In genomic region chr1:88497407-88497806, GRCm38 (mm10) we compare ENCODE assay signal across 28 mouse cellular contexts. TPM values are rescaled to one million over a fixed set of nuclear protein-coding genes. Genes with fewer than 3 reads are reported as not detected.
A peak's percentile ranks its signal among the peaks of the same experiment; 100 is the strongest.
DNase-seq lines count a peak whose midpoint lies in the region; ATAC-seq and TF ChIP-seq lines count a peak whose summit lies in the region.
"Had no signal": no experiment of that assay in that cellular context is flagged by ENCODE, and none has a peak within 500 bp of the region (broad histone marks: within the 10 kb centered on the region; RNA-seq: fewer than 3 reads in every experiment).

No protein-coding gene starts in this region.

- DNase-seq in thymus, adult 2 months, result peak; percentile 36
- no peak for DNase-seq in thymus, adult 18-20 months
- DNase-seq in brain, adult 2 months (ENCODE audit: low read depth, low spot score), result peak; percentile 24
- DNase-seq in naive thymus-derived CD4-positive, alpha-beta T cell, adult 2 months (ENCODE audit: low read depth), result peak; percentile 70
- no peak for DNase-seq in midbrain, embryonic 10.5 days (ENCODE audit: low spot score)
- no peak for DNase-seq in cerebellum, postnatal 36 days
- DNase-seq: adrenal gland, postnatal 36 days; cerebellum, adult 11-12 months; cerebellum, postnatal 10 days; embryo, embryonic 11 days; gastrocnemius, adult 2 months; kidney, adult 11 months; kidney, postnatal 4 days; layer of hippocampus, adult 9-11 months; lung, postnatal 4 days; right cerebral cortex, adult 18-20 months had no signal

- no peak for TF ChIP-seq POLR2A in thymus, adult 2 months (IDR thresholded peaks at IDR 0.05; ENCODE audit: control insufficient read depth, extremely low read depth, insufficient read depth, low read length, poor library complexity)

- ATAC-seq in CD4-positive, CD25-positive, alpha-beta regulatory T cell, adult 4 months, result peak; percentile 70
- ATAC-seq: forebrain, embryonic 13.5 days; hindbrain, postnatal 0 days had no signal

- H3K36me3 ChIP-seq in thymus, adult 2 months (ENCODE audit: control insufficient read depth, insufficient read depth, low read length), result no peaks in the 10 kb centered on the region
- no peaks in the 10 kb centered on the region for H3K36me3 ChIP-seq in midbrain, embryonic 10.5 days
- H3K36me3 ChIP-seq: embryonic facial prominence, embryonic 13.5 days; heart, embryonic 15.5 days; hindbrain, embryonic 10.5 days; kidney, embryonic 15.5 days; limb, embryonic 13.5 days; lung, embryonic 15.5 days; neural tube, embryonic 15.5 days had no signal

- no peak overlapping the region for H3K4me3 ChIP-seq in thymus, adult 2 months (ENCODE audit: control insufficient read depth, insufficient read depth, low read length)
- no peak overlapping the region for H3K4me3 ChIP-seq in midbrain, embryonic 10.5 days
- H3K4me3 ChIP-seq: embryonic facial prominence, embryonic 13.5 days; forebrain, embryonic 13.5 days; gastrocnemius, adult 2 months; heart, embryonic 15.5 days; hindbrain, embryonic 10.5 days; kidney, embryonic 15.5 days; limb, embryonic 13.5 days; lung, embryonic 15.5 days; neural tube, embryonic 15.5 days had no signal

- no peaks in the 10 kb centered on the region for H3K9me3 ChIP-seq in midbrain, embryonic 10.5 days (replicated peaks)
- H3K9me3 ChIP-seq: embryonic facial prominence, embryonic 13.5 days; forebrain, embryonic 13.5 days; heart, embryonic 15.5 days; hindbrain, embryonic 10.5 days; kidney, embryonic 15.5 days; limb, embryonic 13.5 days; lung, embryonic 15.5 days; neural tube, embryonic 15.5 days had no signal

- no peaks in the 10 kb centered on the region for H3K27me3 ChIP-seq in thymus, adult 2 months (ENCODE audit: control insufficient read depth, insufficient read depth, low read length)
- H3K27me3 ChIP-seq in midbrain, embryonic 10.5 days (ENCODE audit: low read depth, poor library complexity, severe bottlenecking), result peaks cover 7% of the 10 kb centered on the region; the same call in 1 of the 2 replicates
- H3K27me3 ChIP-seq: embryonic facial prominence, embryonic 13.5 days; forebrain, embryonic 13.5 days; heart, embryonic 15.5 days; kidney, embryonic 15.5 days; limb, embryonic 13.5 days; lung, embryonic 15.5 days; neural tube, embryonic 15.5 days had no signal

- TF ChIP-seq CTCF in thymus, adult 2 months (IDR thresholded peaks at IDR 0.05; ENCODE audit: borderline replicate concordance, control insufficient read depth, extremely low read depth, insufficient read depth, low read length, poor library complexity), result no peak

- H3K4me1 ChIP-seq in thymus, adult 2 months (replicated peaks; ENCODE audit: control insufficient read depth, insufficient read depth, low read length), result peaks cover 21% of the 10 kb centered on the region
- peaks cover 8% of the 10 kb centered on the region; the same call in 1 of the 2 replicates for H3K4me1 ChIP-seq in midbrain, embryonic 10.5 days
- H3K4me1 ChIP-seq: embryonic facial prominence, embryonic 13.5 days; forebrain, embryonic 13.5 days; kidney, embryonic 15.5 days; neural tube, embryonic 15.5 days had no signal

- H3K27ac ChIP-seq in thymus, adult 2 months (ENCODE audit: control insufficient read depth, insufficient read depth, low read length), result no peak overlapping the region
- no peak overlapping the region for H3K27ac ChIP-seq in midbrain, embryonic 10.5 days (replicated peaks)
- H3K27ac ChIP-seq: embryonic facial prominence, embryonic 13.5 days; forebrain, embryonic 13.5 days; gastrocnemius, adult 2 months; heart, embryonic 15.5 days; hindbrain, embryonic 10.5 days; hindbrain, postnatal 0 days; kidney, embryonic 15.5 days; limb, embryonic 13.5 days; liver, embryonic 14.5 days; lung, embryonic 15.5 days; neural tube, embryonic 15.5 days had no signal

- WGBS in thymus, adult 2 months, result 13% methylated on average over 3 of the region's 3 CpGs
- 96% methylated on average over 3 of the region's 3 CpGs for WGBS in midbrain, embryonic 10.5 days

RNA-seq across cellular contexts. Expression of gene Glrp1, which starts 12.5 kb away (rescaled TPM):
- 0.04 and 0.10 TPM in 2 replicates for polyA plus RNA-seq in thymus, adult 2 months (2012; rRNA removed)
- not detected for polyA plus RNA-seq in CD4-positive, CD25-positive, alpha-beta regulatory T cell, adult 4 months (2017; shearing (Covaris generic))
- polyA plus RNA-seq in midbrain, embryonic 10.5 days (2016; fragmentation: Nextera tagmentation; extraction: Ambion mirVana), result not detected in 2 replicates
- polyA plus RNA-seq: embryonic facial prominence, embryonic 13.5 days; forebrain, embryonic 13.5 days; hindbrain, embryonic 10.5 days; hindbrain, postnatal 0 days; kidney, embryonic 15.5 days; limb, embryonic 13.5 days; midbrain, embryonic 11.5 days; neural tube, embryonic 15.5 days had no signal

Comparison
In these comparisons a context has a peak if more than half of its experiments do, and no peak if none do; other contexts are left out.
1. DNase-seq: peak in thymus, adult 2 months (single experiment), brain, adult 2 months (single experiment) and naive thymus-derived CD4-positive, alpha-beta T cell, adult 2 months (single experiment); none in thymus, adult 18-20 months (0 of 2), midbrain, embryonic 10.5 days (single experiment) and cerebellum, postnatal 36 days (0 of 2).